Mouse (Mus musculus) liver, adult 2 months (tissue): ENCODE measurements around the gene Arhgef1.

Experiments
- CTCF ChIP-seq: fragments of 200-500 bp; IDR thresholded peaks from 2 replicates; pipeline ENCODE4 v1.5.1; 2011; ENCODE audit warnings: low read depth, low read length, control low read depth
- POLR2A ChIP-seq: fragments of 200-500 bp; IDR thresholded peaks from 2 replicates; pipeline ENCODE4 v1.6.1; 2011; ENCODE audit warnings: low read length, control low read depth; ENCODE audit not compliant: insufficient read depth; ENCODE audit errors: extremely low read depth

DNA sequence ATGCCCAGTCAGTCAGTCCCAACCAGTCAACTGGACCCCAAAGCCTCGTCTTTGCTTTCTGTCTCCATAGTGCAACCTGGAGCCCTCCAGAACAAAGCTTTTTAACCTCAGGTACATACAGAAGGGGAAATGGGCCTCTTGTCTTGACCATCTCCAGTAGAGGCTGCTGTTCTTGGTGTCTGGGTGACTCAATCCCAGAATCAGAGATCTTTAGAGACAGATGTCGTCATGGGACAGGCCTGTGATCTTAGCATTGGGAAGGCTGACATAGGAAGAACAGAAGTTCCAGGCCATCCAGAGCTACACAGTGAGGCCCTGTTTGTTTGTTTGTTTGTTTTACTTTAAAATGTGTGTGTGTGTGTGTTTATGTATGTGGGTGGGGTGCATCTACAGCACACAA lies 61.6 kb downstream of the Arhgef1 start:
- TF ChIP-seq CTCF (no peak), POLR2A (no peak)
